Mouse (Mus musculus): ENCODE data around the gene Mapre3.

The Mapre3 gene

GRCm38 (mm10) chr5:30824124-30824988 lies 9.9 kb downstream of the Mapre3 start:
- in situ Hi-C loops (cut with MboI, MseI): no loop called here

- in situ Hi-C loops (cut with MboI, MseI): no loop called here
These were observed 10.7 kb downstream of the Mapre3 start for GRCm38 (mm10) chr5:30825166-30825565.

- in situ Hi-C loops (cut with MboI, MseI): no loop called here
These were observed 11.4 kb downstream of the Mapre3 start for GRCm38 (mm10) chr5:30825821-30826220.

- in situ Hi-C loops (cut with MboI, MseI): no loop called here
These were observed 19.0 kb downstream of the Mapre3 start for GRCm38 (mm10) chr5:30833416-30833815.

- in situ Hi-C loops (cut with MboI, MseI): no loop called here
These were observed 25.3 kb downstream of the Mapre3 start for GRCm38 (mm10) chr5:30839731-30840130.

GRCm38 (mm10) chr5:30841896-30842295 lies 27.5 kb downstream of the Mapre3 start:
- in situ Hi-C loops (cut with MboI, MseI): no loop called here

GRCm38 (mm10) chr5:30849891-30850555 lies 35.6 kb downstream of the Mapre3 start:
- in situ Hi-C loops (cut with MboI, MseI): no loop called here

GRCm38 (mm10) chr5:30850556-30850925 lies 36.1 kb downstream of the Mapre3 start:
- in situ Hi-C loops (cut with MboI, MseI): no loop called here

GRCm38 (mm10) chr5:30853522-30853921 lies 39.1 kb downstream of the Mapre3 start:
- in situ Hi-C loops (cut with MboI, MseI): no loop called here

- in situ Hi-C loops (cut with MboI, MseI): no loop called here
These were observed 41.2 kb downstream of the Mapre3 start for GRCm38 (mm10) chr5:30855674-30856073.

- in situ Hi-C loops (cut with MboI, MseI): no loop called here
These were observed 41.7 kb downstream of the Mapre3 start for GRCm38 (mm10) chr5:30856124-30856523.

GRCm38 (mm10) chr5:30863852-30864251 lies 49.4 kb downstream of the Mapre3 start:
- in situ Hi-C loops (cut with MboI, MseI): no loop called here

- in situ Hi-C loops (cut with MboI, MseI): no loop called here
These were observed 49.9 kb downstream of the Mapre3 start for GRCm38 (mm10) chr5:30864322-30864721.

GRCm38 (mm10) chr5:30866871-30867270 lies 52.4 kb downstream of the Mapre3 start:
- in situ Hi-C loops (cut with MboI, MseI): no loop called here

GRCm38 (mm10) chr5:30867712-30868111 lies 53.3 kb downstream of the Mapre3 start, which contains the start of gene Tmem214:
TSS of gene Tmem214 (plus strand) at chr5:30868012.
- in situ Hi-C loops (cut with MboI, MseI): no loop called here

GRCm38 (mm10) chr5:30868981-30869380 lies 54.5 kb downstream of the Mapre3 start:
- in situ Hi-C loops (cut with MboI, MseI): no loop called here

GRCm38 (mm10) chr5:30869405-30870130 lies 55.1 kb downstream of the Mapre3 start:
- in situ Hi-C loops (cut with MboI, MseI): no loop called here

- in situ Hi-C loops (cut with MboI, MseI): no loop called here
These were observed 55.6 kb downstream of the Mapre3 start for GRCm38 (mm10) chr5:30870131-30870406.

- in situ Hi-C loops (cut with MboI, MseI): no loop called here
These were observed 58.1 kb downstream of the Mapre3 start for GRCm38 (mm10) chr5:30872574-30872973.

- in situ Hi-C loops (cut with MboI, MseI): no loop called here
These were observed 59.9 kb downstream of the Mapre3 start for GRCm38 (mm10) chr5:30874365-30874764.

GRCm38 (mm10) chr5:30878616-30879015 lies 64.2 kb downstream of the Mapre3 start:
- in situ Hi-C loops (cut with MboI, MseI): no loop called here

GRCm38 (mm10) chr5:30879347-30879943 lies 65.0 kb downstream of the Mapre3 start:
- in situ Hi-C loops (cut with MboI, MseI): no loop called here

All from T-helper 2 cell (primary cell).